Mouse (Mus musculus) hindbrain, postnatal 0 days (tissue): ENCODE results near the gene Frmpd2. TPM values are rescaled to one million over a fixed set of nuclear protein-coding genes. Genes with fewer than 3 reads are reported as not detected.

Source experiments
- ATAC-seq: fragments of 200-750 bp; cut with Nextera tagmentation; 2 replicates; pipeline ENCODE4 v1.8.0; 2017; ENCODE audit warnings: mild to moderate bottlenecking, moderate TSS enrichment, moderate library complexity
- DNase-seq: peaks from one replicate; pipeline ENCODE4 v3.0.0-alpha.2; 2015; ENCODE audit warnings: low spot score
- H3K27ac ChIP-seq: fragments of 300-500 bp; sonication (generic); 2 replicates; pipeline ENCODE4 v1.5.1; 2014; ENCODE audit warnings: mild to moderate bottlenecking
- H3K27me3 ChIP-seq: fragments of 300-500 bp; sonication (generic); 2 replicates; pipeline ENCODE4 v1.6.1; 2014; ENCODE audit warnings: low read length, mixed read lengths; ENCODE audit not compliant: insufficient read depth
- H3K36me3 ChIP-seq: fragments of 300-500 bp; sonication (generic); 2 replicates; pipeline ENCODE4 v1.6.1; 2014; ENCODE audit warnings: low read length, mixed read lengths; ENCODE audit not compliant: insufficient read depth
- H3K4me1 ChIP-seq: fragments of 300-500 bp; sonication (generic); 2 replicates; pipeline ENCODE4 v1.6.1; 2014; ENCODE audit warnings: antibody characterized with exemption, low read length, mixed read lengths; ENCODE audit not compliant: insufficient read depth
- H3K4me2 ChIP-seq: fragments of 300-500 bp; sonication (generic); 2 replicates; pipeline ENCODE4 v1.6.1; 2014; ENCODE audit warnings: low read depth, mild to moderate bottlenecking, low read length, moderate library complexity, mixed read lengths
- H3K4me3 ChIP-seq: fragments of 300-500 bp; sonication (generic); 2 replicates; pipeline ENCODE4 v1.5.1; 2014; ENCODE audit warnings: low read length
- H3K9ac ChIP-seq: fragments of 300-500 bp; sonication (generic); replicated peaks from 2 replicates; pipeline ENCODE4 v1.6.1; 2014; ENCODE audit warnings: mild to moderate bottlenecking, low read length, moderate library complexity, mixed read lengths
- H3K9me3 ChIP-seq: fragments of 300-500 bp; sonication (generic); 2 replicates; pipeline ENCODE4 v1.6.1; 2016; ENCODE audit warnings: low read length, mixed read lengths
- CTCF ChIP-seq: IDR thresholded peaks from 2 replicates; pipeline ENCODE4 v1.5.1; 2016; ENCODE audit warnings: antibody characterized with exemption, control low read depth, low read depth
- WGBS: fragments of 180-500 bp; shearing (Covaris S2); extraction: QIAGEN DNeasy Blood & Tissue Kit; methylation state at CpG from one replicate; pipeline ENCODE4 v1.1.7; 2014; 5-methylcytosine and 5-hydroxymethylcytosine counted together
- polyA plus RNA-seq: library from polyadenylated mRNA; unstranded; fragments of >200 nt; fragmentation: Nextera tagmentation; extraction: Ambion mirVana; gene quantifications from 2 replicates; pipeline ENCODE4 v1.2.1, GENCODE M21; 2015
- total RNA-seq: library from RNA; depleted of rRNA; stranded (reverse); fragments of >200 nt; gene quantifications from 2 replicates; pipeline ENCODE4 v1.2.3, GENCODE M21; 2014

The Frmpd2 gene
- total and polyA plus RNA-seq, 2 experiments from 2014 or later, result 0.13 to 0.31 TPM

DNA sequence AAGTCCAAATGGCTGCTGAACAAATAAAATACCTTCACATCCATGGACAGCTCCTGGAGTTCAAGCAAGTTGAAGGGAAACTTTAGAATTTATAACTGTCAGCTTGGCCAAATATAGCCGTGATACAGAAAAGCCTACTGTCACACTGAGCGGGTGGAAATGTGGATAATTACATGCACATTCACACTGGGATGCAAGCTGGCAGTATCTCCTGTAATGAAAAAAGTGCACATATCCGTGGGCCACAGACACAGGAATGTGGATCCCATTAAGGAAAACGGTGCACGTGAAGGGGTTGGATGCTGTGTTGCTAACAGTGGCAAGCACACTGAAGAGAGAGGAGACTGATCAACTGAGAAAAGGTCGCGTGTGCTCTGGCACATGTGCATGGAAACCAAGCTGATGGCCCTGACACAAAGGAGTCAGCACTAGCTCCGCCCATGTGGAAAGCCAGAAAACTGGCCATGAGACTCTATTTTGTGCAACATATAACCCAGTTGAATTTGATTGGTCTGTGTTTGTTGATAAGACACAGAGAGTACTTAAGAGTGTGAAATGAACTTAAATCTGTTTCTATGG lies 74.2 kb downstream of the Frmpd2 start:
- DNase-seq (peak; percentile 12), ATAC-seq (0 out of 2 replicates have a peak, but pooled peaks have one; percentile 18)
- H3K36me3 ChIP-seq, result no peaks in the 10 kb centered on the region
- TF ChIP-seq CTCF, result no peak
- 0 out of 2 replicates have a peak, but pooled peaks cover 3% of the 10 kb centered on the region for H3K4me1 ChIP-seq
- H3K4me3 ChIP-seq, result no peak overlapping the region
- no peaks in the 10 kb centered on the region for H3K27me3 ChIP-seq
- H3K9ac ChIP-seq, result no peak overlapping the region
- no peaks in the 10 kb centered on the region for H3K9me3 ChIP-seq
- no peak overlapping the region for H3K4me2 ChIP-seq
- WGBS, result 64% methylated on average over 8 of the region's 8 CpGs
- H3K27ac ChIP-seq, result no peak overlapping the region

- H3K4me1 ChIP-seq, result 0 out of 2 replicates have a peak, but pooled peaks cover 3% of the 10 kb centered on the region
- no peak for TF ChIP-seq CTCF
- no peak overlapping the region for H3K4me2 ChIP-seq
- no peaks in the 10 kb centered on the region for H3K9me3 ChIP-seq
- no peaks in the 10 kb centered on the region for H3K36me3 ChIP-seq
- H3K9ac ChIP-seq, result no peak overlapping the region
- no peaks in the 10 kb centered on the region for H3K27me3 ChIP-seq
- H3K27ac ChIP-seq, result 0 out of 2 replicates have a peak overlapping the region, but pooled peaks have one; percentile 69
- 87% methylated on average over 3 of the region's 3 CpGs for WGBS
- H3K4me3 ChIP-seq, result no peak overlapping the region
- DNase-seq, result no peak
- no peak for ATAC-seq
Measured at GRCm38 (mm10) chr14:33548650-33549049, 77.2 kb downstream of the Frmpd2 start.

- 36% methylated on average over 6 of the region's 6 CpGs for WGBS
- ATAC-seq (peak; percentile 93), DNase-seq (peak; percentile 77)
- Histone ChIP-seq H3K27ac (peak overlapping the region; percentile 69), H3K9me3 (no peaks in the 10 kb centered on the region), H3K27me3 (no peaks in the 10 kb centered on the region), H3K4me3 (no peak overlapping the region), H3K36me3 (no peaks in the 10 kb centered on the region), H3K4me2 (no peak overlapping the region), H3K9ac (no peak overlapping the region), H3K4me1 (0 out of 2 replicates have a peak, but pooled peaks cover 3% of the 10 kb centered on the region)
- TF ChIP-seq CTCF, result no peak
Measured at GRCm38 (mm10) chr14:33549856-33550255, 78.4 kb downstream of the Frmpd2 start.

DNA sequence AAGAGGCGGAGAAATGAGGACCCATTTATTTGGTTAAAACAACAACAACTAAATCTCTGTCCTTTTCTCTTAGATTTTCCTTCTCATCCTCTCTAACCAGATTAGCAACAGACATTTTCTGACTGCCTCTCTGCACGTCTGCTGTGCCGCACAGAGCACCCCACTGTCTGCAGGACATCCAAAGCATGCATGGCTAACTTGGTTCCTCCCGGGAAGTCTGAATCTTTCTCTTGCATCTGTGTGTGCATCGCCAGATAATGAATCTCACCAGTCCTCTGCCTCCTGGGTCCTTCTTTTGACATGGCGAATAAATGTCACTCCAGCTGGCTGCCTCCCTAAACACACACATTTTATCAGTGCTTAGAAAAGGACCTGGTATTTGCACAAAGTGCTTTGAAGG lies 99.2 kb downstream of the Frmpd2 start:
- Histone ChIP-seq H3K4me1 (peaks cover 2% of the 10 kb centered on the region; the same call in 1 of the 2 replicates), H3K4me2 (no peak overlapping the region), H3K4me3 (no peak overlapping the region), H3K27ac (no peak overlapping the region), H3K9ac (no peak overlapping the region), H3K36me3 (no peaks in the 10 kb centered on the region), H3K27me3 (no peaks in the 10 kb centered on the region), H3K9me3 (no peaks in the 10 kb centered on the region)
- WGBS, result 22% methylated on average over 6 of the region's 6 CpGs
- DNase-seq, result peak; percentile 16
- no peak for TF ChIP-seq CTCF
- ATAC-seq, result no peak

GRCm38 (mm10) chr14:33573643-33574042 lies 102.1 kb downstream of the Frmpd2 start:
- no peak for ATAC-seq
- Histone ChIP-seq H3K36me3 (no peaks in the 10 kb centered on the region), H3K4me2 (no peak overlapping the region), H3K9me3 (no peaks in the 10 kb centered on the region), H3K27me3 (no peaks in the 10 kb centered on the region), H3K4me3 (no peak overlapping the region), H3K27ac (no peak overlapping the region), H3K4me1 (peaks cover 2% of the 10 kb centered on the region; the same call in 1 of the 2 replicates), H3K9ac (no peak overlapping the region)
- 79% methylated on average over 3 of the region's 3 CpGs for WGBS
- DNase-seq, result no peak
- TF ChIP-seq CTCF, result no peak

GRCm38 (mm10) chr14:33579771-33580484 lies 108.4 kb downstream of the Frmpd2 start:
- DNase-seq (peak; percentile 17), ATAC-seq (no peak)
- H3K36me3 ChIP-seq, result no peaks in the 10 kb centered on the region
- WGBS, result 58% methylated on average over 7 of the region's 7 CpGs
- H3K9ac ChIP-seq, result no peak overlapping the region
- H3K9me3 ChIP-seq, result no peaks in the 10 kb centered on the region
- no peak overlapping the region for H3K27ac ChIP-seq
- no peaks in the 10 kb centered on the region for H3K4me1 ChIP-seq
- H3K27me3 ChIP-seq, result no peaks in the 10 kb centered on the region
- no peak overlapping the region for H3K4me2 ChIP-seq
- H3K4me3 ChIP-seq, result no peak overlapping the region
- peak; percentile 35 for TF ChIP-seq CTCF

DNA sequence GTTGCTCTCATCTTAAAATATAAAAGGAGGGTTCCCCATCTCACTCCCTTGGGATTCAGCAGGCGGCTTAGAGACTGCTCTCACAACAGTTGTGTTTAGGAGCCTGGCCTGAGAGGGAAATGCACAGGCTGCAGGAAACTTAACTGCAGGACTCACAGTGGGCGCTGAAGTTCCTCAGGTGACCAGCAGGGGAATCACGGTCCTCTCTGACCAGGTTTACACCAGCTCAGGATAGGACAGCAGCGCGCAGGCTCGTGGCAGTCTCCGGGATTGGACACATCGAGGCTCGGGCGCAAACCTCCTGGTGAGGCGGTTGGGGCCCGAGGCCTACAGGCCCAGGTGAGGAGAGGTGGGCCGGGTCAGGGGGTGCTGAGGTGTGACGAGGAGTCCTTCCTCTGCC lies 117.5 kb downstream of the Frmpd2 start, which contains the start of gene Ptpn20:
TSS of gene Ptpn20 (plus strand) at position 257 of the 400 bp plus-strand sequence.
- DNase-seq (no peak), ATAC-seq (no peak)
- no peak within 1 kb of the TSS for H3K4me3 ChIP-seq
- no peaks in the 10 kb centered on the region for H3K9me3 ChIP-seq
- H3K27ac ChIP-seq, result no peak within 1 kb of the TSS
- H3K4me1 ChIP-seq, result no peaks in the 10 kb centered on the region
- H3K27me3 ChIP-seq, result no peaks in the 10 kb centered on the region
- no peak within 1 kb of the TSS for H3K4me2 ChIP-seq
- WGBS, result 65% methylated on average over 14 of the region's 14 CpGs
- no peak within 1 kb of the TSS for H3K9ac ChIP-seq
- H3K36me3 ChIP-seq, result no peaks in the 10 kb centered on the region
- TF ChIP-seq CTCF, result peak; percentile 43
